In the genomic region with DNA sequence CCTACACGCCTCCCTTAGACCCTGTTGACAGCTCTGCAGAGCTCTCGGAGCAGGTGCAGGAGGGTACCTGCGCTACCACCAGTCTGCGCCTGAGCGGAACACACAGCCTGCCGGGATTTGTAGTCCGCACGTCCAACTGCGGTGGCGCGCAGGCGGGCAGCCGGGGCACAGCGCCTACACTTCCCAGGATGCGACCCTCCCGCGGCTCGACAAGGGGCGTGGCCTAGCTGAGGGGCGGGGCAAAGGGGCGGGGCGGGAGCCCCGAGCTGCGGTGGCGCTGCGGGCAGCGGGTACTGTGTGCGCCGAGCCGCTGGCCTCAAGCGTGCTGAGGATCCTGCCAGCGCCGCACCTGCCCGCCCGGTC, we compare ENCODE assay signal across 8 mouse cellular contexts. TPM values are rescaled to one million over a fixed set of nuclear protein-coding genes. Genes with fewer than 3 reads are reported as not detected.
DNase-seq lines count a peak whose midpoint lies in the region; ATAC-seq and TF ChIP-seq lines count a peak whose summit lies in the region.

Ablim2 (plus strand) TSS at position 242 of the 363 bp plus-strand sequence.

- no peaks in the 10 kb centered on the region for H3K27me3 ChIP-seq in ES-Bruce4 (ENCODE audit: control insufficient read depth, insufficient read depth, low read length, poor library complexity, severe bottlenecking)
- peaks cover 25% of the 10 kb centered on the region for H3K27me3 ChIP-seq in neural tube, embryonic 15.5 days (replicated peaks)

- ATAC-seq in neural tube, embryonic 15.5 days (ENCODE audit: low FRiP score) = peak; percentile 97

- H3K27ac ChIP-seq in ES-Bruce4 (ENCODE audit: insufficient read depth, low read length) = no peak within 1 kb of the TSS
- H3K27ac ChIP-seq in layer of hippocampus, adult 2 months = peak within 1 kb of the TSS; percentile 94
- H3K27ac ChIP-seq in neural tube, embryonic 15.5 days (replicated peaks) = peak within 1 kb of the TSS; percentile 84

- DNase-seq in cerebellum, adult 18-20 months = peak; percentile 96 to 98
- DNase-seq in forelimb bud, embryonic 11.5 days (ENCODE audit: low read depth, low spot score) = peak; percentile 92
- peak; percentile 90 for DNase-seq in heart, postnatal 4 days
- peak; percentile 95 to 97 for DNase-seq in layer of hippocampus, adult 2 months (ENCODE audit: low spot score in 2 of 2)
- DNase-seq in lung, adult 2 months = peak; percentile 81
- DNase-seq in testis, postnatal 10 days (ENCODE audit: low spot score) = peak; percentile 91

- peaks cover 2% of the 10 kb centered on the region for H3K4me1 ChIP-seq in ES-Bruce4 (ENCODE audit: control insufficient read depth, insufficient read depth, low read length)
- H3K4me1 ChIP-seq in lung, adult 2 months (ENCODE audit: control insufficient read depth, insufficient read depth, low read length) = peaks cover 3% of the 10 kb centered on the region
- H3K4me1 ChIP-seq in neural tube, embryonic 15.5 days = peaks cover 26% of the 10 kb centered on the region

- TF ChIP-seq POLR2A in ES-Bruce4 (IDR thresholded peaks at IDR 0.05; ENCODE audit: insufficient read depth, low read length) = no peak
- no peak for TF ChIP-seq POLR2A in lung, adult 2 months (IDR thresholded peaks at IDR 0.05; ENCODE audit: borderline replicate concordance, extremely low read depth, low read depth, low read length)

- H3K9ac ChIP-seq in ES-Bruce4 (ENCODE audit: low read depth, poor library complexity, severe bottlenecking) = peak within 1 kb of the TSS; percentile 26
- peak within 1 kb of the TSS; percentile 70 for H3K9ac ChIP-seq in neural tube, embryonic 15.5 days (replicated peaks)

- no peaks in the 10 kb centered on the region for H3K9me3 ChIP-seq in ES-Bruce4 (replicated peaks; ENCODE audit: control insufficient read depth, insufficient read depth, low read length, poor library complexity, severe bottlenecking)
- H3K9me3 ChIP-seq in neural tube, embryonic 15.5 days (replicated peaks) = no peaks in the 10 kb centered on the region

- H3K4me3 ChIP-seq in ES-Bruce4 (ENCODE audit: low read depth, low read length) = peak within 1 kb of the TSS; percentile 74
- peak within 1 kb of the TSS; percentile 100 for H3K4me3 ChIP-seq in layer of hippocampus, adult 2 months
- H3K4me3 ChIP-seq in lung, adult 2 months (replicated peaks; ENCODE audit: extremely low read depth, low read depth, low read length) = peak within 1 kb of the TSS; percentile 58
- H3K4me3 ChIP-seq in neural tube, embryonic 15.5 days (replicated peaks) = peak within 1 kb of the TSS; percentile 72

- H3K4me2 ChIP-seq in neural tube, embryonic 15.5 days = peak within 1 kb of the TSS; percentile 93

- no peak for TF ChIP-seq EP300 in ES-Bruce4 (IDR thresholded peaks at IDR 0.05; ENCODE audit: insufficient read depth, low read depth, low read length)

- no peaks in the 10 kb centered on the region for H3K36me3 ChIP-seq in ES-Bruce4 (ENCODE audit: control insufficient read depth, insufficient read depth, low read length, poor library complexity, severe bottlenecking)
- H3K36me3 ChIP-seq in neural tube, embryonic 15.5 days = no peaks in the 10 kb centered on the region

- WGBS in lung, adult 2 months = under 1% methylated on average over 35 of the region's 35 CpGs
- under 1% methylated on average over 35 of the region's 35 CpGs for WGBS in neural tube, embryonic 15.5 days

- no peak for TF ChIP-seq CTCF in ES-Bruce4 (IDR thresholded peaks at IDR 0.05; ENCODE audit: low read depth, low read length)
- TF ChIP-seq CTCF in layer of hippocampus, adult 2 months (conservative IDR thresholded peaks at IDR 0.05) = peak; percentile 56
- no peak for TF ChIP-seq CTCF in lung, adult 2 months (IDR thresholded peaks at IDR 0.05; ENCODE audit: insufficient read depth, low read length)

RNA-seq across cellular contexts. Expression of gene Ablim2, which starts in this region (rescaled TPM):
- polyA plus RNA-seq in ES-Bruce4 (2011; ENCODE audit: insufficient read depth, insufficient read length, low read depth, missing spikeins) = 3.8 and 6.1 TPM in 2 replicates
- 10 to 100 TPM; 10.8 to 11.7 TPM for total RNA-seq in heart, postnatal 4 days (2021)
- 100 to 1,000 TPM; 133 to 163 TPM for total RNA-seq in layer of hippocampus, adult 2 months (2021)
- 12.9 and 16.9 TPM in 2 replicates for polyA plus RNA-seq in lung, adult 2 months (2012; rRNA removed)
- 29.5 and 31.8 TPM in 2 replicates for polyA plus RNA-seq in neural tube, embryonic 15.5 days (2015; fragmentation: Nextera tagmentation; extraction: Ambion mirVana)

Comparison
In these comparisons a context has a peak if more than half of its experiments do, and no peak if none do; other contexts are left out.
1. RNA of gene Ablim2 (total RNA-seq): 133 to 163 TPM in layer of hippocampus, adult 2 months; 10.8 to 11.7 TPM in heart, postnatal 4 days; every median in the first group is over 10 times any median in the second.
2. Peak in every context shown above with its lines, with median percentiles within 50 percentile points of each other: H3K4me3 ChIP-seq and DNase-seq.